Mouse (Mus musculus) stomach, postnatal 0 days (tissue): ENCODE data around the gene Tm7sf2.

ENCODE experiments used
- CTCF ChIP-seq: IDR thresholded peaks from 2 replicates; pipeline ENCODE4 v1.5.1; 2016; ENCODE audit warnings: antibody characterized with exemption, low read depth, mild to moderate bottlenecking, moderate library complexity
- EP300 ChIP-seq: optimal IDR thresholded peaks from 2 replicates; pipeline ENCODE3; 2016; ENCODE audit warnings: antibody characterized with exemption

DNA sequence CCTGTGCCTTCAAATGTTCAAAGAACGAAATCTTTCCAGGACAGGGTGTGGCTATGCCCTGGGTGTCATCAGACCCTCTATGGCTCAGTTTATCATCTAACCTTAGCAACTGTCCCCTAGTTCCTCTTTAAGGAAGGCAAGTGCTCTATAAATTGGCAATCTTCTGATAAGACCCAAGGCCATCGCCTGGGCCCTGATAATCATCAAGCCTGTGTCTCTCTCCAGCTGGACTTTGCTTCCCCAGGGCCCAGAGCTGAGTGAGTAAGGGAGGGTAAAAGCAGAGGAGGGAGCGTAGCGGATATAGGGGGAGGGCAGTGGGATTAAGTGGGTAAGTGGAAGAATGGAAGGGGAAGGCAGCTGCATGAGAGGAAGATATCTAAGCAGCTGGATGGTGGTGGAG lies 36.3 kb upstream of the Tm7sf2 start:
- TF ChIP-seq CTCF (no peak), EP300 (no peak)
